Mouse (Mus musculus): ENCODE results near the gene Utp4.
"Not testable (repeated sequence)": the region's sequence is repeated elsewhere in the genome, so short reads cannot be mapped to it uniquely, and the experiment has no call there.

Utp4 gene

DNA sequence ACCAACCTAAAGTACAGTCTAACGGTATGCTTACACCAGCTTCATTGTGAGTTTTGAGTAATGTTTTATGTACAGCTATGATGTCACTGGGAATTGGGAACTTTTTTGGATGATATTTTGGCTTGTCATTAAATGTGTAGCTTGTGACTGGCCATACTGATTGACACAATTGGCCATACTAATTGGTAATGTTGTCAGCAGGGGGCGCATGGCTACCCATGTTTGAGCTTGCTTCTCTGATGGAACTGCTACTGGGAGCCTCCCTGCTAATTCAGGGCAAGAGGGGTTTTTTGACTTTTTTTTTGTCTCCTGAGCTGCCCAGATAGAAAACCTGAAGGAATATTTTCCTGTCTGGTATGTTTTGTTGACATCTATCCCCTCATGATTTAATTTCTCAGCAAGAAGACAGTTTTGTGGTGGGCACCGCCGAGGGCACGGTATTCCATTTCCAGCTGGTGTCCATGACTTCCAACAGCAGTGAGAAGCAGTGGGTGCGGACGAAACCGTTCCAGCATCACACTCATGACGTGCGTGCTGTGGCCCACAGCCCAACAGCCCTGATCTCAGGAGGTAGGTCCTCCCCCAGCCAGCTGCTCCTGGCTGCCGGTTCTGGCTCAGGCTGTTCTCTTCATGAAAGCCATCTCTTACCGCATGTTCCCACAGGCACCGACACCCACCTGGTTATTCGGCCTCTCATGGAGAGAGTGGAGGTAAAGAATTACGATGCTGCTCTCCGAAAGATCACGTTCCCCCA is 12.5 kb downstream of the Utp4 start:
- no peak for DNase-seq (ENCODE audit: low read depth, low spot score)

DNA sequence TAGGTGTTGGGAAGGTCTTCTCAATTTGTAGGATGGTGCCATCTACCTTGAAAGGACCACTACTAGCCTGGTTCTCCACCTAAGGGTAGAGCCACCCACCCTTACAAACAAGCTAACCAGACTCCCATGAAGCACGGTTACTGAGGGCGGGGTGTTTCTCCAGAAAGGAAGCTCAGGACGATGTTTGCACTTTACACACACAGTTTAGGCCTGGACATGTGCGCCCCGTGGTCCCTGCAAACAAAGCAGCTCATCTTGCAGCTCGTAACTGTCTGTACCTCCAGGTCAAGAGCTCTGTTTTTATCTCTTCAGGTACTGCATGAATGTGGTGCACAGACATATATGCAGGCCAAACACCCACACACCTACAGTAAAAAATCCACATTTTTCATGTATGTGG is 13.2 kb downstream of the Utp4 start:
- no peak for DNase-seq (ENCODE audit: low read depth, low spot score)

DNA sequence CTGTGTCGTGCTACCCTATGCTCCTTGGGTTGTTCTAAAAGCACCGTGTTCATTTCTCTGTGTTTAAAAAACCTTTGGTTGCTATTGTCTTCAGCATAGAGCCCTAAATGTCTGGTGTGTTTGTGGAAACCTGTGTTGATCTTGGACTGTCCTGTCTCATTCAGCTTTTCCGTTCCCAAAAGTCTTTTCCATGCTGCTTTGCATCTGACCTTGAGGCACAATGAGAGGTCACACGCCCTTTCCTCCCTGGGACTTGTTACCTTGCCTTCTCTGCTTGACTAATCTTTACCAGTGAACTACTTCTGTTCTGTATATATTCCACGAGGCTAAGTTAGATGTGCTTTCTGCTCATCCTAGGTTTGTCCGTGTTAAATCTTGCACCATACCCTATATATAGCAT is 14.0 kb downstream of the Utp4 start:
- DNase-seq (ENCODE audit: low read depth, low spot score): peak; percentile 75

DNA sequence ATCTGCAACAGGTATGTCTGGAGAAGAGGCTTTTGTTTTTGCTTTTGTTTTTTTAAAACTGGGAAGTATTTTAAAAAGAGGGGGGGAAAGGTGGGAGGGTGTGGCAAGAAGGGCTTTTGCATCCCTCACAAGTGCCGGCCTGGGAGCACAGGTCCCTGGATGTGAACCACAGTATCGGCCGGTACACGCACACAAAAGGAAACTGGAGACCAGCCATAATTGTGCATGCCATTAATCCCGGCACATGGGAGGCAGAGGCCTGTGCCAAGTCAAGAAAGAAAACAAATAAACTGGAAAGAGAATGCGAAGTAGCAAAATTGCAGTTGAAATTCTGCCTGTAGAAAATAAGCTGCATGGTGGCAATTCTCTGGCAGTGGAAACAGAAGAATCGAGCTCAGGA is 14.9 kb downstream of the Utp4 start:
- no peak for DNase-seq (ENCODE audit: low read depth, low spot score)

DNA sequence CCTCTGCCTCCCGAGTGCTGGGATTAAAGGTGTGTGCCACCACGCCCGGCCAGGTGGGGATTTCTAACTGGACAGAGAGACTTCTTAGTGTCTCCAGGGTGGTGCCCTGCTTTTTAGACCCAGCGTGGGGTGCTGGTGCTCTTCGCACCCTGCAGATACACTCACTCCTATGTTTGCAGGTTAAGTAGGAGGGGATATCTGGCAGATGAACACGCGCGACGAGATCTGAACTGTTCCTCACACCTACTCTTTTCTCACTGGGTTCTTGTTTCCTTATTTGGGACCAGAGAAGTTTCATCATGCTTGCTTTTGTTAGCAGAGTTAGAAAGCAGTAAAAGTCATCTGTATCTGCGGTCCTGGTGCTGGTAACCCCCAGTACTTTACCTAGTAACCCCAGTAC is 20.2 kb downstream of the Utp4 start:
- no peak for DNase-seq (ENCODE audit: low read depth, low spot score)

DNA sequence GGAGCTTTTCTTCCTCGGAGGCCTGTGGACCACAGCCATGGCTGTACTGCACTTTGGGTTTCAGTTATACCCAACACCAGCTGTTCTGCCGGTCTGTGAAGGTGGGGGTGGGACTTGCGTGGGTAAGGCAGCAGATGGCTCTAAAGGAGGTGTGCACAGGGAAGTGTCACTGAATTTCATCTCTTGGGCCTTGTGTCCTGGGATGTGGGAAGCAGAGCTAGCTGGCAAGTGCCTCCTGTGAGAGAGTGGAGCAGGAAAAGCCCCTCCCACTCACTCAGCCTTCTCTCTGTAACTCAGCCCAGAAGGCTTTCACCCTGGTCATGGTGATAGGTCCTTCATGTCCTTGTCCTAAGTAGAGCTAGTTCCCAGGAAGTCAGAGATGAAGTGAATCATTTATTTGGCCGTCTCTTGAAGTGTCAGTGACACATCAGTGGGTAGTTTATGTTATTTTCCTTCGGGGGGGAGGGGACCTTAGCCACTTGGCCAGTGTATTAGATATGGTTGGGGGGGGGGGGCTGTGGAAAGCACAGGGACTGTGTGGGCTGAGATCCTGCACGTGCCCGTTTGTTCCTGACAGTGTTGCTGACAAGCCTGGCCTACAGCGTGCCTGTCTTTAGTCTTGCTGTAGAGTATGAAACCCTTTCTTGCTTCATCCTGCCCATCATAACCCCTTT is 26.4 kb downstream of the Utp4 start:
- DNase-seq (ENCODE audit: low read depth, low spot score): no peak

DNA sequence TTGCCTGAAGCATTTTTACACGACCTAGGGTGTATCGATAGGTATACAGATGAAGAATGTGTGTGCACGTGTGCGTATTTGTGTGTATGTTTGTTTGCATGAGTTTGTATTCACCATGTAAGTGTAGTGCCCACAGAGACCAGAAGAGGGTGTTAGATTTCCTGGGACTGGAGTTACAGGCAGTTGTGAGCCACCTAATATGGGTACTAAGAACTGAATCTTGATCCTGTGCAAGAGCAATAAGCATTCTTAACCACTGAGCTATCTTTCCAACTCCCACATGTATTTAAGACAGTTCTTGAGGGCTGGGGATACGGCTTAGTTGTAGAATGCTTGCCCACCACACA is 26.9 kb downstream of the Utp4 start:
- peak; percentile 69 for DNase-seq (ENCODE audit: low read depth, low spot score)

DNA sequence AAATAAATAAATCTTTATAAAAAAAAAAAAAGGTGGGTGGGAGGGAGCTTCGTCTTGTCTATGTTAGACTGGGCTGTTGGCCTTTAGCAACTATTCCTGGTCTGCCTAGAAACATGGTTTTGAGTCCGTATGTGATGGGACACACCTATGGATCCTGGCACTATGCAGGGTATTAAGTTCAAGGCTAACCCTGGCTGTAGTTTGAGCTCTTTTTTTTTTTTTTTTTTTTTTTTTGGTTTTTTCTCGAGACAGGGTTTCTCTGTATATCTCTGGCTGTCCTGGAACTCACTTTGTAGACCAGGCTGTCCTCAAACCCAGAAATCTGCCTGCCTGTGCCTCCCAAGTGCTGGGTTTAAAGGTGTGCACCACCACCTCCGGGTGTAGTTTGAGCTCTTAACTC is 30.6 kb downstream of the Utp4 start:
- no peak for DNase-seq (ENCODE audit: low read depth, low spot score)

DNA sequence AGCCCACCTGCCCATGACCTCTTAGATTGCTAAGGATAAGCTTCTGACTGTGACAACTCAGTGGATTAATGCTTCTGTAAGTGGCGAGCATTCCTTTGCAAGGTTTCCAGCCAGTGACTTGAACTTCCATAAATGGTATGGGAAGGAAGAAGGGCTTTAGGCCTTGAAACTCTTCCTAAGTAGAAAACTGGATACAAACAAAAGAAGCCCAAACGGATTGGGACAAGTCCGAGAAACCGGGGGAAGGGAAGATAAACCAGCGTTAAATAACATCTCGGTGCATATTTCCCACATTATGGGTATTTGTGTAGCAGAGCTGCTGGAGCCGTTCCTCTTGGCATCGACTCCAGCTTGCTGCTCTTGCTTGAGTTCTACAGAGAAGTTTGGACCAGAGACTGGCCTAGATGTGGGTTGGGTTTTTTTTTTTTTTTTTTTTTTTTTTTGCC is 31.5 kb downstream of the Utp4 start:
- peak; percentile 73 for DNase-seq (ENCODE audit: low read depth, low spot score)

DNA sequence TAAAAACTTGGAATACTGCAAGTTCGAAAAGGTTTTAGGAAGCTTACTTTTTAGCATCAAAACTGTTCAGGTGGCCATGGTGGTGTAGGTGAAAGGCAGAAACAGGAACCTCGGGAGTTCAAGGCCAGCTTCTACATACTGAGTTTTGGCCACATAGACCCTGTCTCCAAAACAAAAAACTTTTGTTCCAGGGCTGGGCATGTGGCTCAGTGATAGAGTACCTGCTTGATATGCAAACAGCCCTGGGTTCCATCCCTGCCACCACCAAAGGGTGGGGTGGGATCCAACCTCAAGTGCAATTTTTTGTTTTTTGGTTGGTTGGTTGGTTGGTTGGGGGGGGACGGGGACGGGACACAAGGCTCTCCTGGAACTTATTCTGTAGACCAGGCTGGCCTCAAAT is 32.0 kb downstream of the Utp4 start:
- DNase-seq (ENCODE audit: low read depth, low spot score): peak; percentile 59

DNA sequence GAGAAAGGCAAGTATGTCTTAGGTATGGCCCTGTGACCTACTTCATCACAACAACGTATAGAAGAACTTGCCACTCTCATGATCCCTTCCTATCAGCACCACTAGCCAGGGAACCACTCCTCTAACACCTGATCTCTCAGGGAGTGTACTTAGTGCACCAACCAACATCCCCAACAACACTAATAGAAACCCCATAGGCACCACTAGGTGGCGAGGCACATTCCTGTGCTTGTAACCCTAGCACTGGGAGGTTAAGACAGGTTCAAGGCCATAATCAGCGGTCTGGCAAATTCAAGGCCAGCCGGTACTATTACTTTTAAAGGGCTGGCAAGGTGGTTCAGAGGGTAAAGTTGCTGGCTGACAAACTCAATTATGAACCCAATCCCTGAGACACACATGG is 33.8 kb downstream of the Utp4 start:
- DNase-seq (ENCODE audit: low read depth, low spot score): peak; percentile 93

DNA sequence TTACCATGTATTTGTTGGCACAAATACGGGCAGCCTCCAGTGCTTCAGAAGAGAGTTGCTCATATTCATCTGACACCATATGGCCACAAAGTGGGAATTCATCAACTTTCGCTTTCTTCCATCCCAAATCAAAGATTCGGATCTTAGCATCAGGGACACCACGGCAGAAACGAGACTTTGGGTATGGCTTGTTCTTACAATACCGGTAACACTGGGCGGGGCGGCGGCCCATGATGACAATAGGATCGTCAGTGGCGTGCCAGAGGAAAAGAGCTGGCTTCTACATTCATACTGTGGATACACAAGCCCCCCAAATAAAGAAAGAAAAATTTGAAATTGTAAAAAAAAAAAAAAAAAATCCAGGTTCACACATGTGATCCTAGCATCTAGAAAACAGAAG is 34.7 kb downstream of the Utp4 start:
- DNase-seq (ENCODE audit: low read depth, low spot score): not testable (repeated sequence)

DNA sequence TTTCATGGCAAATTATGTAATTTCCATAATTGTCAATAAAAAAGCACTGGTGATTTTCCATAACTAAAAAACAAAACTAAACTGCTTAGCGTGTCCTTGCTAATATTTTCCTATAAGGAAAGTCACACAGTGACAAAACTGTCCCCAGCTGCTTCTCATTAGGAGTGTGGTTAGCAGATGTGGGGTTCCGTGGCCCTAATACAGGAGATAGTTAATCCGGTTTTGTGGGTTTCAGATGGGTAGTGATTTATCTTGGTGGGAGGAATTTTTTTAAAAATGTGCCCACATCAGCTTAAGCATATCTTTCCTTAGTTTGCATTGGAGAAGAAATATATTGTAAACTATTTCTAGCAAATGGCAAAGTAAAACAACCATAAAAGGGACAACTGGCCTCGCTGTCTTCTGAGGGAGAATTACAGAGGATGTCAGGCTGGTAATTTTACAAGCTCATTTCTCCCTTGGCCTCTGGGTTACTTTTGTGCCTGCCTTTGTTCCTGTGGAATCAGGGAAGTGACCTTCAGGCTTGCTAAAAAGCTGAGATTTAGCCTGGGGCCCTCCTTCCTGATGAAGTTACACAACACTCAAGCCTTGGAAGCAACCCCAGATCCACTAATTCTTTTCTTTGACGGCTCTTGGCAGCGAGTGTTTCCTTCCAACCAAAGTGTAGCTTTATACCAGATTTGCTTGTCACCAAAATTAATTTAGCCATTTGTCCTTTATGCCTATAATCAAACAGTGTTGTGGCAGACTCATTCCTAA is 35.9 kb downstream of the Utp4 start:
- peak; percentile 55 for DNase-seq (ENCODE audit: low read depth, low spot score)

DNA sequence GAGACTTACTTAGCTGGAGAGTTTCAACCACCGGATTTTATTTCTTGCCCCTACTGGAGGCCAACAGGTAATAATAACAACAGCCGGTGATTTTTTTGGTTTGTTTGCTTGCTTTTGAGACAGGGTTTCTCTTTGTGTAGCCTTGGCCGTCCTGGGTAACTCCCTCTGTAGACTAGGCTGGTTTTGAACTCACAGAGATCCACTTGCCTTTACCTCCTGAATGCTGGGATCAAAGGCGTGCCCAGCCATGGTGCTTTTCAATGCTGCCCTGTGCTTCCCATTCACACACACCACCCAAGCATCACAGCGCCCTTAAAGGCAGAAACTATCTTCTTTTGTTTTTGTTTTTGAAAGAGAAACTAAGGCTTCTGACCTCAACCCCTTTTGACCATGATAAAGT is 36.5 kb downstream of the Utp4 start:
- no peak for DNase-seq (ENCODE audit: low read depth, low spot score)

DNA sequence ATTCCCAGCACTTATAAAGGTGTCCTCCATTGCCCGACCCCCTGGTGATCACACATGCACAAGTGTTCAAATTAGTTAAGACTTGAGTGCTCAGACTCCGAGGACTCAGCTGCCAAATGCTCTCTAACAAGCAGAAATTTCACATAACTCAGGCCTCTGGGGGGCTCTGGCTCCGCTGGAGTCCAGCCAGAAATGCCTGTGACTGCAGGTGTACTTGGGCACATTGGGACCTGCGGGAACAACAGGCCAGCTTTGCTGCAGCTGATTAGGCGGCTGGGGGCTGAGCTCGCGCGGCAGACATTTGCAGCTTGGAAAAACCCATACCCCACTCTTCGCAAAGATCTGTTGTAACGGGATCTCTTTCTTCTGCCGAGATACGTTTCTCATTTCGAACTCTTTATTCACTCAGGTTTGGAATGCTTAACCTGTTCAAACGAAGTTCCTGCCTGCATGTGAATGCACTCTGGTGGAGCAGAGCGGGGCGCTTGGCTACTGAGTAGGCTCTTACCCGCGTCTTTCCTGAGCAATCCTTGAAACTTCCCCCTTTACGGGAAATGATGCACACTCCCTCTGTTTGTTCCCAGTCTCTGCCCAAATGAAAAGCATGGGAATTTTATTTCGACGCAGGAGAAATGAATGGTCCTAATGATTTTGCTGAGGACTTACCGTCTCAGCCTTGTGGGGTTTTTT is 39.1 kb downstream of the Utp4 start:
- peak; percentile 78 for DNase-seq (ENCODE audit: low read depth, low spot score)

DNA sequence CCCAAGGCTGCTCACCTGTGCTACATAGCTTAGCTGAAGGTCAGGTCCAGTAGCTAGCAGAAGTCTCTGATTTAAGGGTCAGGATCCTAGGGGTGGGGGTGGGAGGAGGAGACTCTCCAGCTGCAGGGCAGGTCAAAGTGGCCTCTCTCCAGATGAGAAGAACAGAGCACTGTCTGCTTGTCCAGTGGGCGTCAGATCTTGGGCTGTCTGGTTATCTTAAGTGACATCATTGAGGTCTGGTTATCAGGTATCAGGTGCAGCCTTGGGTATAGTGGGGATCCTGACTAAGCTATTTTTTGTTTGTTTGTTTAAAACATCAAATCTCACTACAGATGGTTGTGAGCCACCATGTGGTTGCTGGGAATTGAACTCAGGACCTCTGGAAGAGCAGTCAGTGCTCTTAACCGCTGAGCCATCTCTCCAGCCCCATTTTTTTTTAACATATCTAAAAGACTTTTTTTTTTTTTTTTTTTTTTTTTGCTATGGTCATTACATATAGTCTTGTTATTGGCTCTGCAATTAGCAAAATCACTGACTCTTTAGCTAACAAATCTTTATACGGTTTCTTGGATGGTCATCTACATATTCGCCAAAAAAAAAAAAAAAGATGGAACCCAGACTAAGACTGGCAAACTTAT is 40.2 kb downstream of the Utp4 start:
- no peak for DNase-seq (ENCODE audit: low read depth, low spot score)

DNA sequence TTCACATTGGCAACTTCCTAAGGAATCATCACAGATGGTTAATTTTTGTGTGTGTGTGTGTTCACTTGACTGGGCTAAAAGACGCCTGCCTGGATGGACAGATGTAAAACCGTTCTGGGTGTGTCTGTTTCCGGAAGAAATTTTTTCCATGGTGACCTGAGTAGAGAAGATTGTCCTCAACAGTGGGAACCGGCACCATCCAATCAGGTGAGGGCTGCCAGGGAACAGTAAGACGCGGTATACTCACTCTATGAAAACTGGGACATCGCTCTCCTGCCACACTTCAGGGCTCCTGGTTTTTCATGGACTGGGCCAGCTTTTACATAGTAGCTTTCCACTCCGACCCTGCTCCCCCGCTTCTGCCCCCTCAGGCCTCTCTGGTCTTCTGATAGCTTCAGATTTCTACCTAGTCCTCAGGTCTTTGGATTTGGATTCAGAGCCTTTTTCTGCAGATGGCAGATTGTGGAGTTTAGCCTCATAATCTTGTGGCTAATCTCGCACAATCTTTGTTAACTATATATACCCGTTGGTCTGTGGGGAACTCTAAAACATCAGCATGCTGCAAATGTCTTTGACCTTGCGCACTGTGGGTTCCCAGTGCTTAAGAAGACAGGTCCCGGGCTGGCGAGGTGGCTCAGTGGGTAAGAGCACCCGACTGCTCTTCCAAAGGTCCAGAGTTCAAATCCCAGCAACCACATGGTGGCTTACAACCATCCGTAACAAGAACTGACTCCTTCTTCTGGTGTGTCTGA is 41.0 kb downstream of the Utp4 start:
- DNase-seq (ENCODE audit: low read depth, low spot score): peak; percentile 76

DNA sequence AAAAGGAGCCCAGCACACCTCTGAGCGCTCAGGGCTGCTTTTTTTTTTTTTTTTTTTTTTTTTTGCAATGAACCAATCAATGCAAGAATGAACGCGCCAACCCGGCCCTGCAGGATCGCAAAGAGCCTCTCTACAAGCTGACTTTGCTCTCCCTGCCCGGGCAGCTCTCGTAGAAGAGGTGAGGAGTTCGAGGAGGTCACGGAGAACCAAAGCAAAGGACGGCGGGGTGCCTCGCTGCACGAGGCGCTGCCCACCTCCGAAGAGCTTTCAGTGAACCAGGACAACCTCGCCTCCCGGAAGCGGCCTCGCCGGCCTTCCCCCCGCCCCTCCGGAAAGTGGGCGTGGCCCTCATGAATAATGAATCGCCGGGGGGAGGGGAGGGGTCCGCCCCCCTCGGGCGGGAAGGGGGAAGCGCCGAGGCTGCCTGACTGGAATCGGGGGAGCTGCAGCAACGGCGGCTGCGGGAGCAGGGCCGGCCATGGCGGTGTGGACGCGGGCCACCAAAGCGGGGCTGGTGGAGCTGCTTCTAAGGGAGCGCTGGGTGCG is 42.0 kb downstream of the Utp4 start, which contains the start of gene Sntb2:
Sntb2 (plus strand) TSS at position 427 of the 546 bp plus-strand sequence.
- peak; percentile 96 for DNase-seq (ENCODE audit: low read depth, low spot score)

DNA sequence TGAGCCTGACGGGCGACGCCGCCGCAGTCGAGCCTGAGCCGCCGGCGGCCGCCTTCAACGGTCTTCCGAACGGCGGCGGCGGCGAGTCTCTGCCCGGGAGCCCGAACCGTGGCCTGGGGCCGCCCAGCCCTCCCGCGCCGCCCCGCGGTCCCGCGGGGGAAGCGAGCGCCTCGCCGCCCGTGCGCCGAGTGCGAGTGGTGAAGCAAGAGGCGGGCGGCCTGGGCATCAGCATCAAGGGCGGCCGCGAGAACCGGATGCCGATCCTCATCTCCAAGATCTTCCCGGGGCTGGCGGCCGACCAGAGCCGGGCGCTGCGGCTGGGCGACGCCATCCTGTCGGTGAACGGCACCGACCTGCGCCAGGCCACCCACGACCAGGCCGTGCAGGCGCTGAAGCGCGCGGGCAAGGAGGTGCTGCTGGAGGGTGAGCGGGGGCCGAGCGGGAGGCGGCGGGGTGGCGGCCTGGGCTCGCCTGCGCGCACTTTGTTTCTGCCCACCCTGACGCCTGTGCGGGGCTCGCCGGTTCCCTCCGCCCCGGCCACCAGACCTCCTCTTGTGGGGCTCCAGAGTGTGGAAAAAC is 42.6 kb downstream of the Utp4 start:
- DNase-seq (ENCODE audit: low read depth, low spot score): peak; percentile 58

DNA sequence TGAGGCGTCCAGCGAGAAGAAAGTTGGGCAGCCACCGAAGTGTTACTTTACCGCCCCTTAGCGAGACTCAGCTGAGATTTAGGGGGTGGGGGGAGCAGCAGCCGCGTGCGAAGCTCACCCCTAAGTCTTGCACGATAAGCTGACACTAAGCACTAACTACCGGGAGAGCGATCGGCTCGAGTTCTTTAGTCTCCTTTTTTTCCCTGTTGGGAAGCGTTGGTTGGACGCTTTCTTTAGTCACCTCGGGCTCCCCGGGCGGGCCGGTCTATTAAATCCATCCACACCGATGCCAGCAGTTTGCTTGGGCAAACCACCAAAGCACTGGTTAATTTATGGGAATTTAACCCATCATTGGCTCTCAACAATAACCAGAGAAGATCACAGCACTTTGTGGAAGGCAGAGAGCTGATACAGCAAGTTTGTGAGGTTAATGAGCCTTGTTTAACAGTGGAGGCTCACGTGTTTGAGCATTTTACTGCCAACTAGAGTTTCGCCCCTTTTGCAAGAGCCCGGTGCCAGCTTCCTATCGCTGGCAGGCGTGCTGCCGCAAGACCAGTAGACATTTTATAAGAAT is 43.1 kb downstream of the Utp4 start:
- no peak for DNase-seq (ENCODE audit: low read depth, low spot score)

Data from R1 (cell line).